Mouse (Mus musculus) urinary bladder, postnatal 36 days (tissue): Measurements from ENCODE around the gene Zcchc7.
A peak's percentile ranks its signal among the peaks of the same experiment; 100 is the strongest.

ENCODE experiments used
- DNase-seq, 2 experiments: peaks; one replicate each; pipeline ENCODE4 v3.0.0; 2022; ENCODE audit warnings: low spot score in 2 of 2, mixed read lengths in 1 of 2

Zcchc7 gene

GRCm38 (mm10) chr4:44755553-44756133, at the start of gene Zcchc7:
TSS of gene Zcchc7 (plus strand) at chr4:44755877.
- DNase-seq, result no peak

GRCm38 (mm10) chr4:44705967-44706366, 49.7 kb upstream of the Zcchc7 start:
- DNase-seq, result no peak

GRCm38 (mm10) chr4:44706865-44707264, 48.8 kb upstream of the Zcchc7 start:
- DNase-seq, result no peak

GRCm38 (mm10) chr4:44708311-44708710, 47.4 kb upstream of the Zcchc7 start:
- no peak for DNase-seq

- no peak for DNase-seq
These were observed 46.5 kb upstream of the Zcchc7 start for GRCm38 (mm10) chr4:44709091-44709695.

- DNase-seq, result no peak
These were observed 45.7 kb upstream of the Zcchc7 start, which contains the start of gene Pax5 for GRCm38 (mm10) chr4:44709740-44710700. TSS of gene Pax5 (minus strand) at chr4:44710487.

GRCm38 (mm10) chr4:44710701-44711097, 45.0 kb upstream of the Zcchc7 start:
- no peak for DNase-seq

- DNase-seq, result no peak
These were observed 44.4 kb upstream of the Zcchc7 start for GRCm38 (mm10) chr4:44711136-44711900.

- DNase-seq, result no peak
These were observed 43.5 kb upstream of the Zcchc7 start for GRCm38 (mm10) chr4:44712051-44712700.

- DNase-seq, result no peak
These were observed 42.7 kb upstream of the Zcchc7 start for GRCm38 (mm10) chr4:44712786-44713553.

GRCm38 (mm10) chr4:44713554-44714051, 42.1 kb upstream of the Zcchc7 start:
- DNase-seq, result no peak

GRCm38 (mm10) chr4:44714111-44714621, 41.5 kb upstream of the Zcchc7 start:
- DNase-seq, result no peak

GRCm38 (mm10) chr4:44715621-44716160, 40.0 kb upstream of the Zcchc7 start:
- DNase-seq, result no peak

- no peak for DNase-seq
These were observed 39.3 kb upstream of the Zcchc7 start for GRCm38 (mm10) chr4:44716391-44716790.

GRCm38 (mm10) chr4:44717676-44718075, 38.0 kb upstream of the Zcchc7 start:
- DNase-seq, result no peak

- no peak for DNase-seq
These were observed 35.6 kb upstream of the Zcchc7 start for GRCm38 (mm10) chr4:44720046-44720445.

- DNase-seq, result no peak
These were observed 34.4 kb upstream of the Zcchc7 start for GRCm38 (mm10) chr4:44721237-44721636.

GRCm38 (mm10) chr4:44740471-44740870, 15.2 kb upstream of the Zcchc7 start:
- DNase-seq, result no peak

GRCm38 (mm10) chr4:44756134-44756951, 666 bp downstream of the Zcchc7 start:
- DNase-seq, result peak; percentile 86 to 93
